Mouse (Mus musculus) yolk sac, embryonic 10.5 days (tissue): Measurements from ENCODE around the gene Oca2.

Experiments
- DNase-seq: peaks from one replicate; pipeline ENCODE4 v3.0.0-alpha.2; 2017; ENCODE audit warnings: low spot score

The Oca2 gene

DNA sequence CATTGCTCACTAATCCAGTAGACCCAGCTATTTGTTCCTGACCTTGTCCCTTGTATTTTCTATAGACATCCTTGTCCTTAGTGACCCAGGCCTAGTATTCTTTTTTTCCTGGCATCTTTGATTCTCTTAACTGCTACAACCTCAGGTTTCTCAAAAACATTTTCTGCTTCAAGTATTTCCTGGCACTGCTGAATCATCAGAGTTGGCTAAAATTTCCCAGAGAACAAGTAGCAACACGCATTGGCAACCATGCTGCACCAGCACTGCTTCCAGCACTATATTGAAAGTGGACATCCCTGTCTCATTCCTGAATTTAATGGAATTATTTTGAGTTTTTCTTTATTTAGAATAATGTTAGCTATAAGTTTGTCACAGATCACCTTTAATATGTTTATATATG is 143.1 kb downstream of the Oca2 start:
- DNase-seq: no peak

DNA sequence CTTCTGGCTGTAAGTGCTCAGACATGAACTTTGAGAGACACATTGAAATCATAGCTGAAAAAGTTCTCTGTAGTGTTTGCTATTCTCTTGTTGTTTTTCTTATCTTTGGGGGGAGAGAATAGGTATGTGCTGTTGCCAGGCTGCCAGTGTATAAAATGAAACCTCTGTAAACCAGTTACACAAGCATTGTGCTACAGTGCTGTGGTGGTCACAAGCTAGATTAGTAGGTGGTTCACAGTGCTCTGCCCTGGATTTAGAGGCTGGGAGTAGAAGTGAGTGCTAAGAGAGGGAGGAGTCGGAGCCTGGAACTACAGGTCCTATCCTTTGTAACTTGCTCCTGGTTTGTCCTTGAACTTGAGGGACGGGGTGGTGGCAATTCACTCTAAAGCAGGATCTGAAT is 148.7 kb downstream of the Oca2 start:
- no peak for DNase-seq

DNA sequence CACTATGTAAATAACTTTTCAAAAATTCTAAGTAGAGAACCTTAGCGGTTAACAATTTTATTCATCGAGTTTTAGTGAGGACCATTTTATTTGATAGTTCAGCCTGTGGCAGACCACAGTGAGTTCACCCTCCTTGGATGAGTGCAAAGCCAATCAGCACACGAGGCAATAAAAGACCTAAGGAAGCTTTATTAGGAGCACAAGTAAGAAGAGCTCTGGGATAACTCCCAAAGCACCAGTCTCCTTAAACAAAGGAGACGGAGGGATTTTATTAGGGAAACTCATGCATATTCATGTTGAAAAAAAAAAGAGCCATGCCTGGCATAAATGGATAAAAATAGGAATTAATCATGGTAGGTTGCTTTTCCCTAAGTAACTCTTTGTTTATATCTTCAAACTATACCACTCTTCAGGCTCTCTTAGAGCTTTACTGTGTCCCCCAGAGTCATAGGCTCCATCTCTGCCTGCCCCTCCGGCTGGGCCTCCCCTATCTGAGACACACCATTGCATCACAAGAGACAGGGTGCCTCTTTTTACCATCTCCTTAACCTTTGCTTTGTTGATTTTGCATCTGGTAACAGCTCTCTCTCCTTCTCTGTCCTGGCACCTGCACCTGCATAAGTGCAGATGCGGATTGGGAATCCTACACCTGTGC is 178.7 kb downstream of the Oca2 start:
- no peak for DNase-seq

DNA sequence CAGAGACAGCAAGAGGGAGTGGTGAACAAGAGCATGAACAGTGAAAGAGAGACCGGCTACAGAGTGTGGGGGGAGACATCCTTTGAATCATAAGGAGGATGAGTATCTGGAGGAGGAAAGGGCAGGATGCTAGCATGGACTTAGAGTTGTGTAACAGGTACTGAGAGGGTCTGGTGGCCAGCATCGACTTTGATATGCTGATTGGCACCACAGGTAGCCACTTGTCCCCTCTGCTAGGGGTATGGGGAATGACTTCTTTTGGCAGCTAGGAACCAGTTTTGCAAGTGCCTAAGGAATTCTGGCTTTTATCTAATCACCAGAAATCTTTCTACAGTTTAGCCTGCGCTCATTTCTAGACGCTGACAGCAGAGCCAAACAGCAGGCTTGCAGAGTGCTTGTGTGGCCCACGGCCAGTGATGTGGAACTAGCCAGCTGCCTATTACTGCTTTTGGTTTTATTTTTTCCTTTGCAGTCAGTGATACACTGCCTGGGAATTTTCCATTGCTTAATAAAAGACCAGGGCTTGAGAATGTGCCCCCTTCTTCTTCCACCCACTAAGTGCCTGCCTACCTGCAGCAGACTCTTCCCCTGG is 179.8 kb downstream of the Oca2 start:
- no peak for DNase-seq

DNA sequence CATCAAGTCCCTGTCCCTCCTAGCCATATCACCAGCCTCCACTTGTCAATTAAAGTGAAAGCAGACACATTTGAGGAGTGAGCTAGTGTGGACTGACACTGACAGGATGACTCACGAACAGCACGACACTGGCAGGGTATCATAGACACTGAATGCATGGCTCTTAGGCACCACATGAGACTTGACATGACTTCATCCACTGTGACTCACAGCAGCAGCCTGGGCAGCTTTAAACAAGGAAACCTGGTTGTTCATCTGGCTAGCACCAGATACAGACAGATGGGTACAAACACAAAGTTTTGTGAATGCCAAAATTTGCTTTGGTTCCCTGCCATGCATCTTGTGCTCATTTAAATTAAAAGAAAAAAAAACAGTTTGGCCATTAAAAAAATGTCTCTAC is 182.4 kb downstream of the Oca2 start:
- DNase-seq: no peak

DNA sequence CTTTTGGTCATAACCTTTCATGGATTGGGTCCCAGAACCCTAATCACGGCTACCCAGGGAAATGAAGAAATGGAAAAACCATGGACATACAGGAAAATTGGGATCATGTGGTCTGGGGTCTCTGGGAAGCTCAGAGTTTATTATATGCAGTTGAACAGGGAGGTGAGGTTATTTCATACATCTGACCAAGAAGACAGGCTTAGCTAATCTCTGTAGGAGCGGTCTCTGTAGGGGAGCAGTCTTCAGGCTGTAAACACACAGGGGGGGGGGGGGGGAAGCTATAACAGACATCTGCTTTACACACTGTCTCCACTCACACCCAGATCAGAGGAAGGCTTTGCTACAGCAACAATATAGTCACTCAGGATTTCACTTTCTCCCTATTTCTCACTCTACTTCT is 184.0 kb downstream of the Oca2 start:
- DNase-seq: no peak

DNA sequence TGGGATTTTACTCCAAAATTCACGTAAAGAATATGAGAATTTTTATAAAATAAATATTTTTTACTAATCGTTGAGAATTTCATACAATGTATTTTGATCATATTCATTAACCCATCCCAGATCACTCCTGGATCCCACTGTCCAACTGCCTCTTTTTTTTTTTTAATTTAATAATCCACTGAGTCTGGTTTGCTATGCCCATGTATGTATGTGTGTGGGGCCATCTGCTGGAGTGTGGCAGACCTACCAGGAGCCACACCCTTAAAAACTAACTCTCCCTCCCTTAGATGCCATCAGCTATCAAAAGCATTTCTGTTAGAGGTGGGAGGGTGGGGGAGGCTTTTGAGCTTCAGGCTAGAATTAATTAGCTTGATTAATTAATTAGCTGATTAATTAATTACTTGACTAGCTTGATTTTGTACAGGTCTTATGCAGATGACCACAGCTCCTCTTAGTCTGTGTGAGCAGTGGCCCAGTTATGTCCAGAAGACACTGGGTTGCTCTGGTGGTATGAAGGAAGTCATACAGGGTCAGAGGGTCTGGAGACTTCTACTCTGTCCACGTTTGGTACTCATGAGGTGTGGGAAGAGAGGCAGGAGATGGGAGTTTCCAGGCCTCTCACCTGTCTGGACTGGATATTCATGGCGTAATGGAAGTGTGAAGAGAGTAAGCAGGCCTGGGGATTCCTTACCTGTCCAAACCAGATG is 221.4 kb downstream of the Oca2 start:
- DNase-seq: no peak

DNA sequence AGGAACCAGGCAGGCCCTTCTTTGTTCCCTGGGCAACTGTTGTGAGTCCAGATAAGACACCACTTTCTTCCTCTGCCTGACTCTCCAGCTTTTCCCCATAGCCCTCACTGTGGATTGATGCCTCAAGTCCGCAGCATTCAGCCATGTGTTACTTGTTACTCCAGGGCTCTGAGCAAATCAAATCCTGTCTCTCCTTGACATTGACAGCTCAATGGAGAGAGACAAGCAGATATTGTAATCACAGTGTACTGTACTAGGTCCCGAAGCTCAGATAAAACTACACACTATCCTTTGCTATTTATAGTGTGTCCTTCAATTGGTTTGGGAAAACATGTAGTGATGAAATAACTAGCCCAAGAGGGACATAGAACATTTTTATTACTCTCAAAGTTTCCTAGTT is 258.7 kb downstream of the Oca2 start:
- DNase-seq: no peak

DNA sequence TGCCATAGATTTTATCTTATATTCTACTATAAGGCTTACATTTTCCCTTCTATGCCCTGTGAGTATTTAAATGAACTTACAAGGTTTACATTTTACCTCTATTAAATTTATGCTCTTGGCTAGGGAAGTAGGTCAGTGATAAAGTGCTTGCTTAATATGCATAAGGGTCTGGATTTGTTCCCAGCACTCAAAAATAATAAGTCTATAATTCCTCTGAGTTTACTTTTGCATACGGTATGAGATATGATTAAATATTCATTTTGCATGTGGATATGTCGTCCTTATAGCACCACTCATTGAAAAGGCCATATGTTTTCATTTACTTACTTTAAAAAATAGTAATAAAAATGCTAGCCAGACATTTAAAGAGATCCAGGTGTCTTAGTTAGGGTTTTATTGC is 259.8 kb downstream of the Oca2 start:
- no peak for DNase-seq

DNA sequence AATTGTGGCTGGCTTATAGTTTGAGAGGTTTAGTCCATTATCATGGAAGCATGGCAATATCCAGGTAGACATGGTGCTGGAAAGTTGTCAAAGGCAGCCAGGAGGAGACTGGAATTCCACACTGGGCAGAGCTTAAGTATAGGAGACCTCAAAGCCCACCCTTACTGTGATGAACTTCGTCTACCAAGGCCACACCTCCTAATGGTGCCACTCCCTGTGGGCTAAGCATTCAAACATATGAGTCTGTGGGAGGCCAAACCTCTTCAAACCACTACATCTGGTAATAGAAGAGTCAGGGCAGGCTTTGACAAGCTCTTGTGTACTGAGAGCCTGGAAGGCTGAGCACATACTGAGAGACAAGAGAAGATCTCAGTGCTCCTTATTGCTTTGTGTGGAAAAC is 260.2 kb downstream of the Oca2 start:
- DNase-seq: no peak

DNA sequence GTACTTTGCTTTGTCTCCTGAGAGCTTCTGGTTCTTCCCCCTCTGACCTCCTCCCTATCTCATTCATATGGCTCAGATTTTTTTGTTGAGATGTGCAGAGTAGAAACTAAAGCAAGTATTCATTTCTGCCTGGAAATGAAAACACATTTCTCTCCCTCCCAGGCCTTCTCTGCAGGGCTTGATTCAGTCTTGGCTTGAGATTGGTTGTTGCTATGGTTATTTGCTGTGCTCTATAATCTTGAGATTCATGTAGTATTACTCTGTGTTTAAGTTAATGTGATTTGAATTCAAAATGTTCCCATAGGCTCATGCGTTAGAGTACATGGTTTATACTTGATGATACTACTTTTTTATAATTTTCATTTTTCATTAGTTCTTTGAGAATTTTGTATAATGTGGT is 260.9 kb downstream of the Oca2 start:
- no peak for DNase-seq

DNA sequence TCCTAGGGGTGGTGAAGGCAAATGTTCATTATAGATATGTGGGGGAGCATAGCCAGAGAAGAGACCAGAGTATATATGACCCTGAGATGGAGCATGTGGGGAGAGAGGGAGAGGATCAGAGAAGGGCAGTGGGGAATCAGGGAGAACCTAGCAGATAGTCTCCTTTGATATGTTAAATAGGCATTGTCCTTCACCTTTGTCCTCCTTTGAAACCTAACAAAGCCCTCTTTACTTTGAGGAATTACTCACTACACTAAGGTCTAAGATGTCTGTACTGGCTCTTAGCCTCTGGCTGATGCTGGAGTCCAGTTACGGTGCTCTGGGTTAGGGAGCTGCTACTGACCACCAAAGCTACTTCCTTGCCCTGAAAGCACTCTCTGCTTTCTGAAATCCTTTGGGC is 279.0 kb downstream of the Oca2 start:
- DNase-seq: no peak

DNA sequence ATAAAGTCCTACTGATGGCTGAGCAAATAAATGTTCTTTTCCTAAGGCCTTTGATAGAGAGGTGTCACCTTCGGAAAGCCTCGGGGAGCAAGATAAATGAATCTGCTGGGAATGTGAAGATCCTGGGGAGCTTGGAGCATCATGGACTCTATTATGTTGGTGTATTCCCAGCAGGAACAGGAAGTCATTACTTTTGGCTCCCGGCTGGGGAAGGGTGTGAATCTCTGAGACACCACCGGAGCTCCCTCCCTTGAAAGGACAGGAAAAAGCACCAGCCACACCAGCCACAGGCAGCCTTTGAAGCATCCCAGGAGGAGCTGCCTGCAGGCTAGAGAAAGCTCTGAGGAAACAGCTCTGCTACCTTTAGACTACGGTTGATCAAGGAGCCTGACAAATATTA is 280.2 kb downstream of the Oca2 start:
- DNase-seq: no peak

DNA sequence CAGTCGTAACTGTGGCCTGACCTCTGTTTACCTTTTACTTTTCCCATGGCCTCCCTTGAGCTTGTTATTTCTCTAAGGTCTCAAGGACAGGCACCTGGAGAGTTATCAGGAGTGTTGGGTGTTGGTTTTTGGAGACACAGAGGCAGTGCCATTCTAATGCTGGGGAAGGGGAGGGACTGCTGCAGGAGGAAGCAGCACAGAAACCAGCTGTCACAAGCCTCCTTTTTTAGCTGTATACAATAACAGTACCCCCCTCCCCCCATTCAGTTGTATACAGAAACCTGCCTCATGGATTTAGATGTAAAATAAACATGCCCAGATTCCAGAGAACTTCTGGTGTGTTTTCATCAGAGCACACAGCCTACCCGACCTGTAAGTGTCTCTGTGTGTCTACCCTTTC is 295.3 kb downstream of the Oca2 start:
- peak; percentile 24 for DNase-seq

DNA sequence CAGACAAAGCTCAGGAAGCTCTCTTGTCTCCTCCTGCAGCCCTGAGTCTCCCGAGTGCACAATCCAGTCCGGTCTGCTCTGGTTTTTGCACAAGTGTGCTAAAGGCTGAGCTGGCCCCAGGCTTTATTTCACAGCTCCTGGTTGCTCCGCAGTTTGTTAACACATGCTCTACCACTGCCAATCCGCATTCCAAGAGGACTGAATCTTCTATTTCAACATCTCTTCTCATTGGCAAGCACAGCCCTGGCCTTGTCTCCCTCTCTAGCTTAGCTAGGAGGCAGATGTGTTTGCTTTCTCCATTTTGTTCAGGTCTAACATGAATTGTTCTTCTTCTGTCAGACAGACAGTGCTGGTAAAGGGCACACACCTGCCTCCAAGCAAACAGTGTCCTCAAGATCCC is 309.7 kb downstream of the Oca2 start:
- DNase-seq: no peak

DNA sequence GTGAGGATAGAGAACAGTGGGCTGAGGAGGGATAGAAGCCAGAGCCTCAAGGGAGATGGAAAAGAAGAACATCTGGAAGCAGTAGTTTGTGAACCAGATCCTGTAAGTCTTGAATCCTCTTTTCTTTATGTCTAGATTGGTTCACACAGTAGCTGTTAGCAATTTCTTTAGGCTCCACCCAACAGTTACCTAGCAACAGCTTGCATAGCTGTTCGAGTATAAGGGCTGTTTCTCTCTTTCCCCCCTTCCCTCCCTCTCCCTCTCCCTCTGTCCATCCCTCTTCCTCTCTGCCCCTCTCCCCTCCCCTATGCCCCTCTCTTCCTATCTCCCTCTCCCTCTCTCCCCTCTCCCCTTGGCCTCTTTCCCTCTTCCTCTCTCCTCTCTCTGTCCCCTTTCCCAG is 312.2 kb downstream of the Oca2 start:
- no peak for DNase-seq
